Mouse (Mus musculus): ENCODE data around the gene Dlg1. TPM values are rescaled to one million over a fixed set of nuclear protein-coding genes. Genes with fewer than 3 reads are reported as not detected.
A peak's percentile ranks its signal among the peaks of the same experiment; 100 is the strongest.

The Dlg1 gene
- polyA plus RNA-seq (2012; ENCODE audit: insufficient read depth, insufficient read length, low replicate concordance, missing spikeins), result not detected in 2 replicates

- Histone ChIP-seq H3K4me3 (ENCODE audit: insufficient read depth, low read depth, low read length) (peak within 1 kb of the TSS; percentile 93), H3K27ac (ENCODE audit: insufficient read depth, low read depth, low read length) (no peak within 1 kb of the TSS), H3K4me1 (ENCODE audit: control insufficient read depth, insufficient read depth, low read length) (peaks cover 4% of the 10 kb centered on the region; the same call in 1 of the 2 replicates)
- TF ChIP-seq CTCF (IDR thresholded peaks at IDR 0.05; ENCODE audit: insufficient read depth, low read depth, low read length) (no peak), POLR2A (IDR thresholded peaks at IDR 0.05; ENCODE audit: insufficient read depth, low read depth, low read length) (no peak)
- under 1% methylated on average over 93 of the region's 95 CpGs for WGBS
These were observed at the start of gene Dlg1 for GRCm38 (mm10) chr16:31663379-31664286. Gene Dlg1, plus strand, starts transcription at chr16:31663443.

DNA sequence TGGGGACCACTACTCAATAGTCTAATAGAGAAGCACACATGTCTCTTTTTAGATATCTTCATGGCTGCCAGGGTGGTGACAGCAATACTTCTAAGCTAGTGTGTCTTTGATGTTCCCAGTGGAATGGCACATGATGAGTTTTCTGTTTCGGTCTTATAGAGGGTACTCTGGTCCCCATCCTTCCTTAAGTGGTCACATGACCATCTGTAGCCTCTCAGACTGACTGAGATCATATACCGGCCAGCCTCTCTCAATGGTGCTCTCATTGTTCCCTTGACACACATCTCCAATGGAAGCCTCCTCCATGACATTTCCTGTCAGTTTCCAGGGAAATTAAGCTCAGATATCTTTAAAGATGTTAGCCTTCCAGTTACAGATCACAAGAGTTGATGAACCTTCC is 46.9 kb upstream of the Dlg1 start:
- peaks cover 11% of the 10 kb centered on the region for H3K4me1 ChIP-seq (ENCODE audit: control insufficient read depth, insufficient read depth, low read length)
- 94% methylated on average over 2 of the region's 2 CpGs for WGBS
- H3K27ac ChIP-seq (ENCODE audit: insufficient read depth, low read depth, low read length), result no peak overlapping the region
- H3K4me3 ChIP-seq (ENCODE audit: insufficient read depth, low read depth, low read length), result no peak overlapping the region
- TF ChIP-seq CTCF (IDR thresholded peaks at IDR 0.05; ENCODE audit: insufficient read depth, low read depth, low read length) (no peak), POLR2A (IDR thresholded peaks at IDR 0.05; ENCODE audit: insufficient read depth, low read depth, low read length) (no peak)

DNA sequence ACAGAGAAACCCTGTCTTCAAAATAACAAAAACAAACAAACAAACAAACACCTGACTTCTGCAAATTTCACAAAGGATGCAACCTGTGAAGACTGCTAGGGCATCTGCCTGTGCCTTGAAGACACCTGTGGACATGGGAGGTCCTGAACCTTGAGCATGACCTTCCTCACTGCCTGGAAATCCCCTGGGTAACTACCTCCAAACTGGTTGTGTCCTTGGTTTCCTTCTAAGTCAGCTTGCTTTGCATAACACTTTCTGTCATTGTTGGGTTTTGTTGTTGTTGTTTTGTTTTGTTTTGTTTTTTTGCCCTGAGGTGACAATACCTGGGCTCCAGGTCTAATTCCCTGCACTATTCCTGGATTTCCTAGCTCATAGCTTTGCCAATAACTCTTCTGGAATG is 46.1 kb upstream of the Dlg1 start:
- TF ChIP-seq POLR2A (IDR thresholded peaks at IDR 0.05; ENCODE audit: insufficient read depth, low read depth, low read length), result no peak
- TF ChIP-seq CTCF (IDR thresholded peaks at IDR 0.05; ENCODE audit: insufficient read depth, low read depth, low read length), result no peak
- H3K4me1 ChIP-seq (ENCODE audit: control insufficient read depth, insufficient read depth, low read length), result peaks cover 11% of the 10 kb centered on the region
- no peak overlapping the region for H3K4me3 ChIP-seq (ENCODE audit: insufficient read depth, low read depth, low read length)
- no peak overlapping the region for H3K27ac ChIP-seq (ENCODE audit: insufficient read depth, low read depth, low read length)

DNA sequence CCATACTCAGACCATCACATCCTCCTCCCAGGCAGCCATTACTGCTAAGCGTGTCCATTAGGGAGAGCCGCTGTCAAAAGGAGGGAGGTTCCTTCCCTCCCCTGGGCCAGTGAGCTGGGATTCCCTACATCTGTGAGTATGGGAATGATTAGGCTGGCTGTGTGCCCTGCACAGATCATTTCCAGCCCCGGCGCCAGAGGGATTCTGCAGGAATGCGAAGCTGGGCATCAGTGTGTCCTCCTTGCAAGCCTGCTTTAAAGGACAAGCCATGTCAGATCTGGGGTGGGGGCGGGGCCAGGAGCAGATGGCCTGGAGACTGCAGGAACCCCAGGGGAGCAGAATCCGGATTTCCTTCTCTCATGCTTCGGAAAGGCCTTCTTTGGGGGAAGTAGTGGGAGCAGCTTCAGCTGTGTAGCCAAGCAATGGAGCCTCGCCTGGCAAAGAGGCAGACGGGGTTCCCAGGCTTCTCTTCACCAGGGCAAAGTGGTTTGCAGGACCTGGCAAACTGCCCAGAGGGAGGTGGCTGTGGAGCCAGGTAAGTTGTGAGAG is 45.3 kb upstream of the Dlg1 start:
- H3K4me3 ChIP-seq (ENCODE audit: insufficient read depth, low read depth, low read length), result no peak overlapping the region
- no peak overlapping the region for H3K27ac ChIP-seq (ENCODE audit: insufficient read depth, low read depth, low read length)

GRCm38 (mm10) chr16:31618671-31619070 is 44.6 kb upstream of the Dlg1 start:
- TF ChIP-seq CTCF (IDR thresholded peaks at IDR 0.05; ENCODE audit: insufficient read depth, low read depth, low read length) (no peak), POLR2A (IDR thresholded peaks at IDR 0.05; ENCODE audit: insufficient read depth, low read depth, low read length) (no peak)
- Histone ChIP-seq H3K27ac (ENCODE audit: insufficient read depth, low read depth, low read length) (no peak overlapping the region), H3K4me1 (ENCODE audit: control insufficient read depth, insufficient read depth, low read length) (peaks cover 11% of the 10 kb centered on the region), H3K4me3 (ENCODE audit: insufficient read depth, low read depth, low read length) (no peak overlapping the region)
- 67% methylated on average over 9 of the region's 9 CpGs for WGBS

More for the DNA sequence above, 45.3 kb upstream of the Dlg1 start:
- peaks cover 11% of the 10 kb centered on the region for H3K4me1 ChIP-seq (ENCODE audit: control insufficient read depth, insufficient read depth, low read length)
- WGBS, result 31% methylated on average over 10 of the region's 10 CpGs
- TF ChIP-seq POLR2A (IDR thresholded peaks at IDR 0.05; ENCODE audit: insufficient read depth, low read depth, low read length) (no peak), CTCF (IDR thresholded peaks at IDR 0.05; ENCODE audit: insufficient read depth, low read depth, low read length) (no peak)

DNA sequence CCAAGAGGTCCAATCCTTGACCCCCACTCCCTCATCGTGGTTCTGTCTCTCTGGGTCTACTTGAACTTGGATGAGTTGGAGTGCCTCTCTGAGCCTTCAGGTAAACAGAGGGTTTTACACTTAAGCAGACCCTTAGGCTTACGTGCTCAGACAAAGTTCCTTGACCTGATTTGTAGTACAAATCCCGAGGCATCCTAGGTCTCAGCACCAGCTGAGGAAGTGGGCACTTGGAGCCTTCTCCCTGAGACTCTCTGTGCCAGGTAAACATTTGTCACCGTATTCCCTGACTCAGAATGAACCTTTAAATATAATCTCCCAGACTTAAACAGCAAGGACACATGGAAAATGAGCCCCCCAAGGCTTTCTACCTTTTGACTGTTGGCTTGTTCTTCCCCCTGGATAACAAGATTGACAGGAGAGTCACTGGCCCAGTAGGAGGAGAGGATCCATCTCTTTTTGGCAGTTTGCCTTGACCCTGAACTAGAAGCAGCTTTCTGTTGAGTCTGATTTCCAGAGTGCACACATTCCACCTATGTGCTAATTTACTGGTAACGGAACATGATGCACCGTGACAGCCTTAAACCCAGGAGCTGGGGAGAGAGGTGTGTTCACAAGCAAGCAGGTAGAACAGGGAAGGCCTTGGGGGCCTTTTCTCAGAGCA is 43.4 kb upstream of the Dlg1 start:
- no peak overlapping the region for H3K4me3 ChIP-seq (ENCODE audit: insufficient read depth, low read depth, low read length)
- no peak overlapping the region for H3K27ac ChIP-seq (ENCODE audit: insufficient read depth, low read depth, low read length)
- WGBS, result 88% methylated on average over 6 of the region's 6 CpGs
- H3K4me1 ChIP-seq (ENCODE audit: control insufficient read depth, insufficient read depth, low read length), result peaks cover 11% of the 10 kb centered on the region
- TF ChIP-seq CTCF (IDR thresholded peaks at IDR 0.05; ENCODE audit: insufficient read depth, low read depth, low read length) (no peak), POLR2A (IDR thresholded peaks at IDR 0.05; ENCODE audit: insufficient read depth, low read depth, low read length) (no peak)

DNA sequence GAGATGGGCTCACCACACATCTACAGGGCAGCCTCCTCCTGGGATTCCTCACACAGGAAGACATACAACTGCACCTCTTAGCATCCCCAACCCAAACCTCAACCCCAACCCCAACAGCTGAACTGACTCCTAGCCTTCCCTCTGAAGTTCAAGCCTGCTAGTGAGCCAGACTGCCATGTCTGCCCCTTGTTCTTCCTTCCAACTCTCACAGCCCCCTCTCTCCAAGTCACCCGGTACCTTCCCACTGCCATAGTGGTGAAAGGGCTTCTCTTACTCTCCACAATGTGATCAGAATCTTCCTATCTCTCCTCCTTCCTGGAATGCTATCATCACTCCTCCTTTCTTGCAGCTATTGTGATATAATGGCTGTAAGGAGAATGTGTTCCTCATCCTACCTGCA is 40.9 kb upstream of the Dlg1 start:
- TF ChIP-seq CTCF (IDR thresholded peaks at IDR 0.05; ENCODE audit: insufficient read depth, low read depth, low read length) (no peak), POLR2A (IDR thresholded peaks at IDR 0.05; ENCODE audit: insufficient read depth, low read depth, low read length) (no peak)
- H3K27ac ChIP-seq (ENCODE audit: insufficient read depth, low read depth, low read length), result no peak overlapping the region
- H3K4me3 ChIP-seq (ENCODE audit: insufficient read depth, low read depth, low read length), result no peak overlapping the region
- 100% methylated on average over 1 of the region's 1 CpGs for WGBS
- H3K4me1 ChIP-seq (ENCODE audit: control insufficient read depth, insufficient read depth, low read length), result peaks cover 11% of the 10 kb centered on the region

DNA sequence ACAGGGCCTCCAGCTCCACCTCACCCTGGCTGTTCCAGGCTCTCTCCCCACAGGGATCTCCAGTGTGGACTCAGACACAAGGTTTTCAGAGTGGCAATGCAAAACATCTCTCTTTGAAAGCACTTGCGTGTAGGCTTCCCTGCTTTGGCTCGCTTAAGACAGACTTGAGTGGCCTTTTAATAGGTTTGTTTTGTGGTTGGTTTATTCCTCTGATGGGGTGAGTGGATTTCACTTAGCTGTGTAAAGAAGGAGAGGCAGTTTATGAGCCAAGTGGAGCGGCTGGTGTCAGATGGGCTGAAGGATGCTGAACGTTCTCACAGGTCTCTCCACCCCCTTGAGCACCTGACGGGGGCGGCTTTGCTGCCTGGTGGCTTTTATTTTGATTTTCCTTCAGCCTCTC is 40.1 kb upstream of the Dlg1 start:
- 83% methylated on average over 6 of the region's 6 CpGs for WGBS
- no peak overlapping the region for H3K4me3 ChIP-seq (ENCODE audit: insufficient read depth, low read depth, low read length)
- no peak overlapping the region for H3K27ac ChIP-seq (ENCODE audit: insufficient read depth, low read depth, low read length)
- no peak for TF ChIP-seq POLR2A (IDR thresholded peaks at IDR 0.05; ENCODE audit: insufficient read depth, low read depth, low read length)
- no peak for TF ChIP-seq CTCF (IDR thresholded peaks at IDR 0.05; ENCODE audit: insufficient read depth, low read depth, low read length)
- peaks cover 6% of the 10 kb centered on the region for H3K4me1 ChIP-seq (ENCODE audit: control insufficient read depth, insufficient read depth, low read length)

- Histone ChIP-seq H3K4me3 (ENCODE audit: insufficient read depth, low read depth, low read length) (no peak overlapping the region), H3K27ac (ENCODE audit: insufficient read depth, low read depth, low read length) (no peak overlapping the region), H3K4me1 (ENCODE audit: control insufficient read depth, insufficient read depth, low read length) (no peaks in the 10 kb centered on the region)
- TF ChIP-seq CTCF (IDR thresholded peaks at IDR 0.05; ENCODE audit: insufficient read depth, low read depth, low read length) (no peak), POLR2A (IDR thresholded peaks at IDR 0.05; ENCODE audit: insufficient read depth, low read depth, low read length) (no peak)
- WGBS, result 92% methylated on average over 1 of the region's 1 CpGs
These were observed 38.5 kb upstream of the Dlg1 start for GRCm38 (mm10) chr16:31624749-31625148.

All from olfactory bulb, adult 2 months (tissue).